Mouse (Mus musculus): ENCODE results near the gene Ank2. TPM values are rescaled to one million over a fixed set of nuclear protein-coding genes. Genes with fewer than 3 reads are reported as not detected.

The Ank2 gene
- total RNA-seq, 2 experiments from 2014 or later, result 847 to 969 TPM

DNA sequence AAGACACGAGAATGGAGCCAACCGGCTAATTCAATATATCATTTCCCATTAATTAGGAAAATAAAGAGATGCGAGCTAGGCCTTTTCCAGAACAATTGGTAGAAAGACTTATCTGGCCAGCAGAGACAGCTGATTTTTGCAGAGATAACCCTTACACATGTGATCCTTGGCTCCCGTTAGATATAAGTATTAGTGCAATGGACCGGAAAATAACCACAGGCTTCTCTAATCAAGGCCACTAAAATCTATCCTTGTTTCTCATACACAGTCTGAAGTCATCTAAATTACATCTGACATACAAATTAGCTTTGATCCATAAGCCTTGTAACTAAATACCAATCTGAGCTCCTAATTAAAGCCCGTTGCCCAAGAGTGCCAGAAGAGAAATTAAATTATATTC lies 181.5 kb downstream of the Ank2 start:
- no peak for DNase-seq (ENCODE audit: low spot score in 2 of 2)
- intact Hi-C loops (cut with DNase I), result no loop called here

DNA sequence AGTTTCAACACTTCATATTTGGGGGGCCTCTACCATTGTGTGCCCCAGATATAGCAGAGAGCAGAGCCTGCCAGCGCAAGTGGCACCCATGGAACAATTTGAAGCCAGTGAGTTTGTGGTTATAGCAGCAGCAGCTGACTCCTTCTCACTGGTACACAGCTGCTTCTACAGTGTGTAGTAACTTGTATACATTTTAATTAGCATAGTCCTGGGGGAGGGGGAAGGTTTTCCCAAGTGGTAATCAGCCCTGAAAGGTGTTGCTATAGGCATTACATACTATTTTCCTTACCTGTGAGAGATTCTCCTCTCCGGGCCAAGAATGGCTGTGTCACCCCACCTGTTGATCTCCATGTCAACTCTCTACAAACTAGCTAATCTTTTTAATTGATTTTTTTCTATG lies 182.4 kb downstream of the Ank2 start:
- no peak for DNase-seq (ENCODE audit: low spot score in 2 of 2)
- intact Hi-C loops (cut with DNase I), result no loop called here

DNA sequence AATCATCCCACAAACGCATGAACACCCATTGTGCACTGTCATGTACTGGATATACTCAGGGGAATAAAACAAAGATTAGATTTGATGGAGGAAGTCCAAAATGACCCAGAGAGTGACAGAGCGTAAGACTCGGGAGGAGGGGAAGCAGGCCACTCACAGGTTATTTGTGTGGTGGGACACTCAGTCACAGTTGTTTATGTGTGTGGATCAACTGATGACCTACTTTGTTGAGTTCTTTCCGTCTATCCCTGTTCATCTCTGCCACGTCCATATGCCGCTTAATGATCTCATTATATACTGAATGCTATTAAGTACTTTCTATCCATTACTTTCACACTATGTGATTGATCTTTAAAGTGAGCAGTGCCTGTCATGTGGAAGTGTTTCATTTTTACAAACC lies 187.6 kb downstream of the Ank2 start:
- intact Hi-C loops (cut with DNase I), result no loop called here
- DNase-seq (ENCODE audit: low spot score in 2 of 2), result no peak

DNA sequence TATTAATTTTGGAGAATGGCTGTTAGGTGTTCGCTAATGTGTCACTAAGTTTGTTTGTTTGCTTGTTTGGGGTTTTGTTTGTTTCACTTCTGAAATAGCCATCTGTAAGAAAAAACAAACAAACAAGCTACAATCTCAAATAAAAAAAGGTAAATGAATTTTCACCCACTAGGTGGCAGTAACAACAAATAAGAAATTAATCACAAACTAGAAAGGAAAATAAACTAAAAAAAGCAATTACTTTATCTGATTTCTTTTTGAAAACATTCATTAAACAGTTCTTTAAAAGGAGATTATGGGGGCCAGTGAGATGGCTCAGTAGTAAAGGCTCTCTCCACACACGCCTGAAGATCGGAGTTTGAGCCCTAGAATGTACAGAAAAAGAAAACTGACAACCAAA lies 189.1 kb downstream of the Ank2 start:
- intact Hi-C loops (cut with DNase I), result no loop called here
- no peak for DNase-seq (ENCODE audit: low spot score in 2 of 2)

DNA sequence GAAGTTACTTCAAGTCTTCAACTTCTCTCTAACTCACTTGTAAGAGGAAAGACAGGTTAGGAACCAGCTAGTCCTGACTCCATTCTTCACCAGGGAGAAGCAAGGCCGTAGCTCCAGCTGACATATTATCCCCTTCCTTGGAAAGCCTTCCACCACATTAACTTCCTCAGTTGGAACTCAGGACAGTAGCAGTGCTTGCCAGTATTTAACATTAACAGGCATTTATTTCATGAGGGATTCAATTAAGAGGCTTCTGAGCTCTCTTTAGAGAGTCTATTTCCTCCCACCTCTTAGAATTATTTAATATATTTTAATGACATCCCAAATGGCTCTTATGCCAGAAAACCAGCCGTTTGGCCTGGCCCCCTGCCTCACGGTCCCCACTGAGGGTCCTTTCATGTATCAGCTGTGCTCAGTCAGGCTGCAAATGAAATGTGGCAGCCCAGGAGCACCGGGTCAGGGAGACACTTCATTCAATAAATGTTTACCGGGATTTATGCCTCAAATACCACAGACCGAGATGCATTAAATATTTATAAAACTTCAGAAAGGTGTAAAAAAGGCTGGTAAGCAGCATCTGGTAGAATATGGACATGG lies 195.1 kb downstream of the Ank2 start:
- DNase-seq (ENCODE audit: low spot score in 2 of 2), result no peak
- intact Hi-C loops (cut with DNase I), result no loop called here

DNA sequence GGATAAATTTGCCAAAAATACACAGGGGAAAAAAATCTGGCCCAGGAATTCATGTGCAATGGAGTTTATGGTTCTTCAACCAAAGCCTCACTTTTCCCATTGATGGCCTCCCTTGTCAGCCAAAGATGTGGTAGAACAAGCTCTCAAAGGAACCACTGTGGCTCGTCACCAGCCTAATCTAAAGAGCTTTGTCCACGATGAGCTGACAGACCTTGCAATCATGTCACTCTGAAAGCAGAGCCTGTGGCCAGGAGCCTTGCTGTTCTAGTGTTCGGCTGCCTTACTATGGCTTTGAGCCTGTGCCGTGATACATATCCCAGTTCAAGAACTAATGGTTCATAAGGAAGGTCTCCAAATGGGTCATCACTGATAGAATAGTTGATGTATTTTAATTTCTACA lies 196.1 kb downstream of the Ank2 start:
- intact Hi-C loops (cut with DNase I), result no loop called here
- no peak for DNase-seq (ENCODE audit: low spot score in 2 of 2)

DNA sequence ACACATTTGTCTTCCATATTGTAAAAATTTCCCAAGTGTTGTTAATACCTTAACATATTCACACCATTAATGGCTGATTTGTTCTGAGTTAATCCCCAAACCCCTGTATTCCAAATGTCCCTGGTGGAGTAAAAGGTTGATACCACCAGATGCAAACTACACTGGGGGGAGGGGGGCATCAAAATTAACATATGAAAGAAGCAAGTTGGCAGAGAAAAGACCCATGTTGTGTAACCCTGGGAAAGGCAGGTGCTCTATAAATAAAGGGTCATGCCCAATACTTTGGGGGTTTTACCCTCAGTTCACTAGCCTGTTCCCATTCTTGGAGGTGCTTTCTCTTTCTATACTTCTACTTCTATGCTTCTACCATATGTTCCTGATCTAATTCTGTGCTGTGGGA lies 198.4 kb downstream of the Ank2 start:
- DNase-seq (ENCODE audit: low spot score in 2 of 2), result no peak
- intact Hi-C loops (cut with DNase I), result no loop called here

DNA sequence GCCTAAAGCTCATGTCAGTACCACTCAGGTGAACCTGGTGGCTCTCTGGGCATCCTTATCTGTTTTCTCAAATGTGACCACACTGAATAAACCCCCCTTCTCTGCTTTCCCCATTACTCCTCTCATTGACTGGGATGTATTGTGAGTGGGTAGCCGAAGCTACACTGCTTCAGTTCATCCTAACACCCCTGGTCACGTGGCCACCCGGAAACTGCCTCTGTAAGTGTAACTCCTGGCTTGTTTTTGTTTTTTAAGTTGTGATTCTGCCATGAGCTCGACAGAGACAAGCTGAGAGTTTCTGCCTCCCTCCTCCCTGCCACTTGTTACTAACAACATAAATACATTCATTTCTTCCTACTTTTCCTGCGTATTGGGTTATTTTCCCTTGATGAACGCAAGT lies 203.2 kb downstream of the Ank2 start:
- DNase-seq (ENCODE audit: low spot score in 2 of 2), result no peak
- intact Hi-C loops (cut with DNase I), result no loop called here

DNA sequence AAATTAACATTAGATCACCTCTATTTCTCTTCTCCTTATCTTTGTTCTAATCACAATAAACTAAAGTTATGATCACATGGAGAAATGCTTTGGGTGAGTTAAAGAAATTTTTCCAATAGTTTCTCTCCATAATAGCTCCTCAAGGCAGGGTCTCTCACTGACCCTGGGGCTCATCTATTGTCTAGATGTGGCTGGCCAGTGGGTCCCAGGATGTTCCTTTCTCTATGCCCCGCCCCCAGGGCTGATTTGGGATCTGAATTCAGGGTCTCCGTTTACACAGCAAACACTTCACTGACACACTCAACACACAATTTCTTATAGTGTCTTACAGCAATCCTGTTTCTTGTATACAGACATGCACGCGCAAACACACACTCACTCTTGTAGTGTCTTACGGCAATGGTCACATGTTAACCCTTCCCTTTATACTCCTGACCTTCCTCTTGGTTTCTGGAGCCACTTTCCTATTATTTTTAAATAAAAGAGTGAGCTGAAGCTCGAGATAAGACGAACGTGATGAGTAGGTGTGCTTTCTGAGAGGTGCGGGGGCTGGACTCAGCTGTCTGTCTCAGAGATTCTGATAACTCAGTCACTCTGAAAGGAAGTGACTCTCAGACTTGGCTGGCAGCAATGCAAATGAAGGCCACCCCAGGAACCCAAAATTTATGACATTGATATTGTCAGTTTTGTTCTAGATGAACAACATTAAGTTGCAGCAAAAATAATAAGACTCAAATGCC lies 204.4 kb downstream of the Ank2 start:
- intact Hi-C loops (cut with DNase I), result loop anchor here (5.0 kb wide), 1 partner anchor 67 kb away; no protein-coding TSS in a partner anchor
- DNase-seq (ENCODE audit: low spot score in 2 of 2), result no peak

DNA sequence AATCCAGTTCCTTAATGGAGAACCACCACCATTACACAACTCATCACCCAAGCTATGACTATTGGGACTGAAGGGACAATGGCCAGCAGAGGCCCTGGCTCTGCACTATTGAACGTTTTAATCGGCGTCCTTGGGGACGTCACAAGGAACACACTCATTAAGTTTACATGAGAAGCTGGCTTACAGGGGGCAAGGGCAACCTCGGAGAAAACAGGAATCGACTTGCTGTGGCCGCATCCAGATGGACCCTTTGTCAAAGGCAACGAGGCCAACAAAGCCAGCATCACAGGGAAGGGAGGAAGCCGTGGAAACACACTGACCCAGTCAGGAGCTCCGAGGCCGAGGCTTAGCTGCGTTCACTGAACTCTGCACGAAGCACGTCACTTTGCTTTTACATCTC lies 205.1 kb downstream of the Ank2 start:
- intact Hi-C loops (cut with DNase I), result loop anchor here (5.0 kb wide), 1 partner anchor 67 kb away; no protein-coding TSS in a partner anchor

DNA sequence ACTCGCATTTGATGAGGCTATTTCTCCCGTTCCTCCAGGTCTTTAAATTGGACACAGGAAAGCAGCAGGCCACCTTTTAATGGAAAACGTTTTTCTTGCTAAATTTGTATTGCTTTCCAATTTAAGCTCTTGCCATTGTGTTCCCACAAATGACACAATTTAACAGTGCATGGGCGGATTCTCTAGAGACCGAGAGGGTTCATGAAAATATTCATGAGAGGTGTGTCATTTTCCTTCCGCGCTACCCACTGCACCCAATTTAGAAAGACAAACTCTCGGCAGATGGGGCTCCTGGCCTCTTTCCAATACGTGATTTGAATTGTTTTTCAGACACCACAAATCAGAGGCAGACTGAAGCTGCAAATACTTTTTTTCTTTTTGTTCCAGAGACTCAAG lies 205.7 kb downstream of the Ank2 start:
- intact Hi-C loops (cut with DNase I), result loop anchor here (5.0 kb wide), 1 partner anchor 66 kb away; no protein-coding TSS in a partner anchor

More for the DNA sequence above, 205.1 kb downstream of the Ank2 start:
- DNase-seq (ENCODE audit: low spot score in 2 of 2), result peak in 1 of 2 experiments; percentile 31

DNA sequence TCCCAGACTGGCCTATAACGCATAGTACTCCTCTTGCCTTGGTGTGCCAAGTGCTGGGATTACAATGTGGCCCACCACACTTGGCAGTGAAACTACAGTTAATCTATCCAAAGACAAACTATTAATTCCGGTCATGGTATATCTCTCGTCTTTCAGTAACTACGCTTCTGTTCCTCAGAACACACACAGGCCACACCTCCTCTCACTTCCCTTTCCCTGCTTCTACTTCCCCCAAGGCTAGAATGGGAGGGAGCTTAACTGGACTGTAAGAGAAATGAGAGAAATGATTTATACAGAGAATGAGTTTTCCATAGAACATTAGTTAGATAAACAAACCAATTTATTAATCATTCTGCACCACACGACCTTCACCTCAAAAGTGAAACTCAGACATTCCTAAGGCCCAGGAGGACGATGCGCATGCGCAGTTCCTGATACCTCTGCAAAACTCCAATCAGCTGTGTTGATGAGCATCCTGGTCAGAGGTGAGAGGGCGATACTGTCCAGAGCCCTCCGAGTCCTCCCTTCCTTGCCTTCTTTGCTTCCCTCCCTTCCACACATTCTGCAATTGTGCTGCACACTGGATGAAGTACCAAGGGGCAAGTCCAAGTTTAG lies 206.2 kb downstream of the Ank2 start:
- intact Hi-C loops (cut with DNase I), result loop anchor here (5.0 kb wide), 1 partner anchor 66 kb away; no protein-coding TSS in a partner anchor
- no peak for DNase-seq (ENCODE audit: low spot score in 2 of 2)

More for the DNA sequence above, 205.7 kb downstream of the Ank2 start:
- DNase-seq (ENCODE audit: low spot score in 2 of 2), result peak; percentile 88 to 89

DNA sequence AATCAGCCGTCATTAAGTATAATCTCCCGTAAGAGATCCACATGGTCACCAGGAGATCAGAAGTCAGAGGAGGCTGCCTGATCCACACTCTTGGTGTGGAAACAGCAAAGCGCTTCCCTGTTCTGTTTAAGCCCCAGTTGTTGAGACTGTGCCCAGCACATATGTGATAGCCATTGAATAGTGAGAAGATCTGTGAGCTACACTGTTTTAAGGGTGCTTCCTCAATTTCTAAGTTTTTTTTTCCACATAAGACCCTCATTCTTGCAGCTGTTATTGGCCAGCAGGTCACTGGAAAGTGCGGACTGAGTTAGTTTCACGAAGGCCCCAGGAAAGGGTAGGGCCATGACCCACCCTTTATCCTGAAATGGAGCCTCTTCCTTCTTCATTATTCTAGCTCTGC lies 216.9 kb downstream of the Ank2 start:
- DNase-seq (ENCODE audit: low spot score in 2 of 2), result no peak
- intact Hi-C loops (cut with DNase I), result no loop called here

DNA sequence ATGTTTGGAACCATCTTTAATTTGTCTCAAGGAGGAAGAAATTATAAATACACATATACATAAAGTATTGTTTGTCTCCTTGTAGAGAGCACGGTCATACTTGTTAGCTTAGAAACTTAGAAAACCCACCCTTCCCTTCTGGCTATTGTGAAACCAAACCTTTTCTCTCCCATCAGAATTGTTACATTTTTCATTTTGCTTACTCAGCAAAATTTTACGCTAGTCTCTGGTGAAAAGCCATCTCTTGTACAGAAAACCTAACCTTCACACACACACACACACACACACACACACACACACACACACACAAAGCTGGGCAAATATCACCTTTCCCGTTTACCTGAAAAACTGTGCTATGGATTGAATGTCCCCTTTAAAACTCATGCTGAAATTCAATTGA lies 217.8 kb downstream of the Ank2 start:
- intact Hi-C loops (cut with DNase I), result no loop called here
- DNase-seq (ENCODE audit: low spot score in 2 of 2), result no peak

DNA sequence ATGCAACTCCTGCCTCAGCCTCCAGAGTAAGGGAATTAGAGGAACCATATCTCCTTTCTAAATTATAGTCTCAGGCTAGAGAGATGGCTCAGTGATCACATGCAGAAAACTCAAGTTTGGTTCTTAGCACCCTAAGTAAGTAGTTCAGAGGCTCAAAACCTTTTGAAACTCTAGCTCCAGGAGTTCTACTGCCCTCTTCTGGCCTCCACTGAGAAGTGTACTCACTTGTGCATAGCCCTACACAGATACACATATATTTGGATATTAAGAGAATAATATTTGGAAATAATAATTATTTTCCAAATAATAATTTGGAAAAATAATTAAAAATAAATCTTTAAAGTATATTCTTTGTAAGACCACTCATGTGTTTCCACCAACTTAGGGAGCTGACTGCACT lies 218.8 kb downstream of the Ank2 start:
- DNase-seq (ENCODE audit: low spot score in 2 of 2), result no peak
- intact Hi-C loops (cut with DNase I), result no loop called here

DNA sequence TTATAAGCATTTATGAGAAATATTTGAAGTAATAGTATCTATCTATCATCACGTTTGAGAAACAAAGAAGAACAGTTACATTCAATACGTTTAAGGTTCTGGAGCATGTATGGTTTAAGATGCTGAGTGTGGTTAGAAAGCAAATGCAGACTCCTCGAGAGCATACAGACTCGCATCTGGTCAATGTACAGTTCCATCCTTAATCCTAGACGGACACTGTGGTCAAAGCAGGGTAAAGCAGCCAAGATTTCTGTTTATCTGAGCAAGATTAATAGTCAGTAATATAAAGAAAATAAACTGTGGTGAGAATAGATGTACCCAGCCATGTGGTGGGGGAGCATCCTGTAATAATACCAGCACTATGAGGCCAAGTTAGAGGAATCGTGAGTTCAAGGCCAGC lies 223.2 kb downstream of the Ank2 start:
- intact Hi-C loops (cut with DNase I), result no loop called here
- no peak for DNase-seq (ENCODE audit: low spot score in 2 of 2)

DNA sequence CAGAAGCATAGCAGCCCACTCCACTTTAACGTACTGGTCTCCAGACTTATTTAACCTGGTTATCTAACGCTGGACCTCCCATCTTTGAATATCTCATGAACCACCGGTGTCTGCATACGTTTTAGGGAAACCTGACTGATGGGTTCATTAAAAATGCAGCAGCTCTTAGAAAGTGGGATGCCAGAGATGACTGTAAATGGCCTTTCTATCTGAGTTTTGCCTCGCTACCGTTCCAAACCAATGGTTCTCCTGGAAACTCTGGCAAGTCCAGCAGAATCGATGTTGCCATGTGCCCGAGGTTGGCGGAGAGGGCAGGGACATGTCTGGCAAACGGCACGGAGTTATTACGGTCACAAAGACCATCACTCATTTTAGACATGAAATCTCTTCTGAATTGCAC lies 226.3 kb downstream of the Ank2 start:
- no peak for DNase-seq (ENCODE audit: low spot score in 2 of 2)
- intact Hi-C loops (cut with DNase I), result no loop called here

DNA sequence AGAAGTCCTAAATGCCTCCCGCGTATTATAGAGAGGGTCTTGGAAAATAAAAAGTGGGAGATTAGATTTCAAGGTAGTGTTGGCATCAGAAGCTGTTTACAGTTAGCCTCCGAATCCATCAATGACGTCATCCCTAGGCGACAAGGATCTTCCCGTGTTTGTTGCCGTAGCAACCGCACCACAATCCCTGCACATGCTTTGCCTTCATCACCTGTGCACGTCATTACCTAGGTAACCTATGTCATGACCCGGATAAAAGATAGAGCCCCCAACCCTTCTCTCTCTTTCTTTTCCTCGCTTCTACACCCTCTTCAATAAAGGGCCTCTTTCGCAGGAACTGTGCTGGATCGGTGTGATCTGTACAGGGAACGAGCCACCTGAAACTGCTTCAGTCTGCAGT lies 229.5 kb downstream of the Ank2 start:
- intact Hi-C loops (cut with DNase I), result loop anchor here (5.0 to 10.0 kb wide), 2 partner anchors 42 to 85 kb away; no protein-coding TSS in a partner anchor

DNA sequence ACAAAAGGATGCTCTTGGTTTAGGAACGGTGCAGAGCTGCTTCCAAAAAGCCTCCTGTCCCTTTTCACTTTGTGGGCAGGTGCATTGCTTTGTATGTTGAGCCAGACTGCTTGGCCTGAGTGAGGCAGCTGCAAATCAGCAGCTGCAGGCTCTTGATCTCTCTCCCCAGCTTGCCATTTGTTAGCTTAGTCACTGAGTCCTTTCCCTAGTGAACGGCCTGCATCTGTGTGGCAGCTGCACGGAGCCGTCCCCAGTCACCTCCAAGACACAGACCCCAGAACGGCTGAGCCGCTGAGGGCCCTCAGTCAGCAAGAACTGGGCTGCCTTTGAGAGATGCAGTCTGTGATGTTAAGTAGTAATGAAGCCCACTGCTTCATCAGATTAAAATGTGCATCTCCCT lies 231.3 kb downstream of the Ank2 start:
- intact Hi-C loops (cut with DNase I), result loop anchor here (5.0 to 10.0 kb wide), 2 partner anchors 41 to 83 kb away; no protein-coding TSS in a partner anchor
- no peak for DNase-seq (ENCODE audit: low spot score in 2 of 2)

More for the DNA sequence above, 229.5 kb downstream of the Ank2 start:
- DNase-seq (ENCODE audit: low spot score in 2 of 2), result no peak

DNA sequence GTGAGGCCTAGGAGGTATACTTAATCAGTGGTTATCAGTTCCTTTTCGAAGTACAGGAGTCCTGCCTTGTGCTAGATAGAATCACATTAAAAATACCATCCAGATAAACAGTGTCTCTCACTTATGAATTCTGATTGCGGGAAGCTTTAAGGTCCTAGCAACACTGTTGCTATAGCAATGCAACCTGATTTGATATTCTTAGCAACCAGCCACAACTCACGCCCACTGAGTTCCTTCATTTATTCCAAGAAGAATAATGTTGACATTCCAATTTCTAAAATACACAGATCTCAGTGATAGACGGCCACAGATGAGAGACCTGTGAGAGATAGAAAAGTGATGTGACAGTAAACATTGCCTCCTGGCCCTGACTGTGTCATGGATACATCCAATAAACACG lies 233.4 kb downstream of the Ank2 start:
- no peak for DNase-seq (ENCODE audit: low spot score in 2 of 2)
- intact Hi-C loops (cut with DNase I), result loop anchor here (5.0 to 10.0 kb wide), 2 partner anchors 38 to 81 kb away; no protein-coding TSS in a partner anchor

DNA sequence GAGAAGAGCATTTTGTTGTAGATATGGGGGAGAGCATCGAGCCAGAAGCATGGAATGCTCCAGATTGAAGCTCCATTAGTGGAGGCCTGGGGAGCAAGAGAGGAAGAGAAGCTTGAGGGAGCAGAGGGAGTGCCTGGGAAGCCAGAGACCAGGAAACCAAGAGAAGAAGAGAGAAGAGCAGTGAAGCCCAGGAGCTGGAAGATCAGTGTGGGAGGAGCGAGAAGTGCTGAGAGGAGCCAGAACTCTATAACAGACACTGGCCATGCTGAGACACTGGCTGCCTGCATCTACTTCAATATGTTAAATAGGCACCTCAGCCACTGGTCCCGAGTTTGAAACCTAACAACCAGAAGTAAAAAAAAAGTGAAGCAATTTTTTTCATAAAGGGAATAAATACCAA lies 234.0 kb downstream of the Ank2 start:
- DNase-seq (ENCODE audit: low spot score in 2 of 2), result no peak
- intact Hi-C loops (cut with DNase I), result loop anchor here (5.0 to 10.0 kb wide), 2 partner anchors 38 to 80 kb away; no protein-coding TSS in a partner anchor

All from left cerebral cortex, postnatal 36 days (tissue).